ENCODE assay signal across 8 mouse cellular contexts in genomic region chr6:133984666-133985355, GRCm38 (mm10). TPM values are rescaled to one million over a fixed set of nuclear protein-coding genes. Genes with fewer than 3 reads are reported as not detected.
DNase-seq lines count a peak whose midpoint lies in the region; ATAC-seq and TF ChIP-seq lines count a peak whose summit lies in the region.

No protein-coding gene starts in this region.

- H3K9me3 ChIP-seq in hindbrain, embryonic 10.5 days, result no peaks in the 10 kb centered on the region
- H3K9me3 ChIP-seq in liver, embryonic 14.5 days (ENCODE audit: control insufficient read depth, low read length), result no peaks in the 10 kb centered on the region

- no peak for ATAC-seq in liver, embryonic 14.5 days (ENCODE audit: insufficient read depth)

- H3K4me3 ChIP-seq in brown adipose tissue, adult 24 weeks (ENCODE audit: insufficient read depth, low read depth, low read length), result no peak overlapping the region
- no peak overlapping the region for H3K4me3 ChIP-seq in hindbrain, embryonic 10.5 days
- 0 out of 4 replicates have a peak overlapping the region, but pooled peaks of 1 of the 2 experiments have one; percentile 13 for H3K4me3 ChIP-seq in liver, embryonic 14.5 days (ENCODE audit: insufficient read depth in 1 of 2, low read depth in 2 of 2, low read length in 2 of 2)

- TF ChIP-seq EP300 in liver, embryonic 14.5 days (IDR thresholded peaks at IDR 0.05; ENCODE audit: low read depth), result no peak

- peak; percentile 11 to 12 for DNase-seq in cerebellum, postnatal 14 days
- no peak for DNase-seq in cerebellum, adult 11-12 months
- peak; percentile 23 for DNase-seq in hindbrain, embryonic 10.5 days (ENCODE audit: low spot score)
- DNase-seq in liver, embryonic 14.5 days (ENCODE audit: low read depth in 3 of 3, low spot score in 3 of 3), result no peak
- DNase-seq in ovary, postnatal 14 days (ENCODE audit: low spot score), result no peak
- no peak for DNase-seq in spleen, adult 18-20 months
- DNase-seq in urinary bladder, postnatal 36 days (ENCODE audit: low spot score in 2 of 2), result no peak

- TF ChIP-seq CTCF in liver, embryonic 14.5 days (IDR thresholded peaks at IDR 0.05; ENCODE audit: low read depth), result no peak

- no peak overlapping the region for H3K9ac ChIP-seq in liver, embryonic 14.5 days (replicated peaks)

- H3K27ac ChIP-seq in brown adipose tissue, adult 24 weeks (replicated peaks; ENCODE audit: low read depth, low read length), result peak overlapping the region; percentile 64; the same call in 1 of the 2 replicates
- peak overlapping the region; percentile 41 for H3K27ac ChIP-seq in hindbrain, embryonic 10.5 days
- H3K27ac ChIP-seq in liver, embryonic 14.5 days, result no peak overlapping the region

- H3K4me2 ChIP-seq in liver, embryonic 14.5 days (ENCODE audit: low read depth), result peak overlapping the region; percentile 23

- no peaks in the 10 kb centered on the region for H3K27me3 ChIP-seq in hindbrain, embryonic 10.5 days (ENCODE audit: insufficient read depth, poor library complexity, severe bottlenecking)
- no peaks in the 10 kb centered on the region for H3K27me3 ChIP-seq in liver, embryonic 14.5 days (ENCODE audit: control insufficient read depth, insufficient read depth, low read length)

- peaks cover 8% of the 10 kb centered on the region; the same call in 1 of the 2 replicates for H3K4me1 ChIP-seq in brown adipose tissue, adult 24 weeks (ENCODE audit: control insufficient read depth, insufficient read depth, insufficient read length, low read length)
- peaks cover 37% of the 10 kb centered on the region for H3K4me1 ChIP-seq in hindbrain, embryonic 10.5 days (replicated peaks)
- 0 out of 4 replicates have a peak, but pooled peaks cover 0 to 2% of the 10 kb centered on the region in 2 experiments for H3K4me1 ChIP-seq in liver, embryonic 14.5 days (replicated peaks; ENCODE audit: control insufficient read depth in 2 of 2, insufficient read depth in 2 of 2, low read length in 1 of 2)

- H3K36me3 ChIP-seq in hindbrain, embryonic 10.5 days, result no peaks in the 10 kb centered on the region
- H3K36me3 ChIP-seq in liver, embryonic 14.5 days (replicated peaks; ENCODE audit: control insufficient read depth, insufficient read depth, low read depth), result no peaks in the 10 kb centered on the region

- 48% methylated on average over 16 of the region's 16 CpGs for WGBS in hindbrain, embryonic 10.5 days
- WGBS in liver, embryonic 14.5 days (ENCODE audit: insufficient replicate concordance), result 13% methylated on average over 16 of the region's 16 CpGs

RNA-seq across cellular contexts. Expression of gene Etv6, which starts 50.7 kb away (rescaled TPM):
- 8.6 and 10.5 TPM in 2 replicates for polyA plus RNA-seq in brown adipose tissue, adult 24 weeks (2012; ENCODE audit: insufficient read depth, insufficient read length, missing spikeins)
- 12.1 and 14.6 TPM in 2 replicates for polyA plus RNA-seq in hindbrain, embryonic 10.5 days (2016; fragmentation: Nextera tagmentation; extraction: Ambion mirVana)
- polyA plus RNA-seq in liver, embryonic 14.5 days (2012; rRNA removed), result 3.0 and 3.4 TPM in 2 replicates
- polyA plus RNA-seq in liver, embryonic 14.5 days (2014; fragmentation: Nextera tagmentation; extraction: Ambion mirVana), result 2.6 and 3.0 TPM in 2 replicates

Comparison
In these comparisons a context has a peak if more than half of its experiments do, and no peak if none do; other contexts are left out.
1. DNase-seq: peak in cerebellum, postnatal 14 days (2 of 2) and hindbrain, embryonic 10.5 days (single experiment); none in cerebellum, adult 11-12 months (single experiment), liver, embryonic 14.5 days (0 of 3), ovary, postnatal 14 days (single experiment), spleen, adult 18-20 months (0 of 2) and urinary bladder, postnatal 36 days (0 of 2).